Mouse (Mus musculus): Measurements from ENCODE around the gene Fosl1.

- TF ChIP-seq CTCF (IDR thresholded peaks at IDR 0.05; ENCODE audit: control insufficient read depth, insufficient read depth, insufficient read length) (no peak), MYOG (IDR thresholded peaks at IDR 0.05; ENCODE audit: control insufficient read depth, extremely low read depth, insufficient read length) (no peak), USF1 (IDR thresholded peaks at IDR 0.05; ENCODE audit: low read depth) (no peak), MYOD1 (IDR thresholded peaks at IDR 0.05; ENCODE audit: control insufficient read depth, insufficient read length, low read depth) (no peak), FOSL1 (IDR thresholded peaks at IDR 0.05; ENCODE audit: insufficient read depth, low read length, poor library complexity, severe bottlenecking) (no peak)
Measured at GRCm38 (mm10) chr19:5494314-5494713, 47.0 kb downstream of the Fosl1 start.
